Mouse (Mus musculus): Measurements from ENCODE around the gene Ate1.

DNA sequence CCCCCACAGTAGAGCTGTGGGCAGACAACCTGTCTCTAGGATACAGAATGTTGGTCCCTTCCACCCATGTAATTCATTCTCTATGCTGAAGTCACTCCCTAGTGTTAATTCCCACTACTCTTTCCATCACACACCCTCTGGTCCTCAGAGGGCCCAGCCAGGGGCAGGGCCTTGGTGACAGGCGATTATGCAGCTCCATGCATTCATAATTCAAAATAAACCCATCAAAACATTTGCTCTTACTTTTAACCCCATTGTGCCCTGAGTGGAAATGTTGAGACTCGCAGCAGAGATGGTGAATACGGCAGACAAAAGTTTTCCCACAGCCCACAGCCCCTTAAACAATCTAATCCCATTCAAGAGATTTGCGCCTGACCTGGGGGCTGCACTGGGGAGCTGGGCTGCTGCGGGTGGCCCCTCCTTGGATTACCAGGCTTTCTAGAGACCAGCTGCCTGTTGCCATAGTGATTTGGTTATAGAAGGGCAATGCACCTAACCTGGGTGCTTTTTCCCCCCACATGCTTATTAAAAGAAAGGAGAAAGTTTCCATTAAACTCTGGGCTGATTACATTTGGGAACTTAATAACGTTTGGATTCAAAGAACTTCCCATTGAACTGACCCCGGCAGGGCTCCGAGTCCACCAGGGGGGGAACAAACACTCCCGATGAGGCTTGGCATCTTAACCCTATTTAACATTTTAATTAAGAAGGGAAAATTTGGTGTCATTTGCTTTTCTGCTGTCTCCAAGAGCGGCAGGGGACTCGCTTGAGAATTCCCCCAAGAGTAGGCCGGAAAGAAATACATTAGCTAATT lies 152.7 kb downstream of the Ate1 start:
- TF ChIP-seq CTCF (IDR thresholded peaks at IDR 0.05; ENCODE audit: extremely low read depth, insufficient read length, insufficient replicate concordance, low read depth, low read length), result no peak
- no peak for TF ChIP-seq POLR2A (IDR thresholded peaks at IDR 0.05; ENCODE audit: low read depth, low read length)

Measured in small intestine, adult 2 months (tissue).